Mouse (Mus musculus): ENCODE data around the gene Osmr. TPM values are rescaled to one million over a fixed set of nuclear protein-coding genes. Genes with fewer than 3 reads are reported as not detected.

Gene Osmr
- total RNA-seq (2023), result not detected

DNA sequence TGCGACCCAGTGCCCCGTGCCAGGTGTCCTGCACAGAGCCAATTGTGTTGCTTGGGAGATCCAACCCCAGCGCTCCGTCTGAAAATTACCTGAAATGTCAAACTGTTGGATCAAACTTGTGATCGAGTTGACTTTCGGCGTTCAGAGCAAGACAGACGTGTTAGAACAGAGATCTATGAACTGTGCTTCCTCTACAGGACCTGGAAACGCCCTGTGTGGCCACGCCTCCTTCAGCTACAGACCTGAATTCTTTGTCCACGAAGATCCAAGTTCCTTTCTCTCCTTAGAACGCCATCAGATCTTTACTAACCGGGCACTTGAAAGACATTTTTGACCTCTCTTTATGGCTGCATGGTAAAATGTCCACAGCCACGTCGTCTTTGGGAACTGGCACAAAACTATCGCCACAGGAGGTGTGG lies at the start of gene Osmr:
Osmr (minus strand) TSS at position 369 of the 419 bp plus-strand sequence.

Other genes with a start within 250 kb of the Osmr start
- gene Rictor, start 166.6 kb downstream of the Osmr start, total RNA-seq (2023), result 10 to 100 TPM; 37.6 to 40.2 TPM
- 1 to 10 TPM; 4.0 to 5.8 TPM for gene Lifr, start 215.6 kb upstream of the Osmr start, total RNA-seq (2023)